In the genomic region with DNA sequence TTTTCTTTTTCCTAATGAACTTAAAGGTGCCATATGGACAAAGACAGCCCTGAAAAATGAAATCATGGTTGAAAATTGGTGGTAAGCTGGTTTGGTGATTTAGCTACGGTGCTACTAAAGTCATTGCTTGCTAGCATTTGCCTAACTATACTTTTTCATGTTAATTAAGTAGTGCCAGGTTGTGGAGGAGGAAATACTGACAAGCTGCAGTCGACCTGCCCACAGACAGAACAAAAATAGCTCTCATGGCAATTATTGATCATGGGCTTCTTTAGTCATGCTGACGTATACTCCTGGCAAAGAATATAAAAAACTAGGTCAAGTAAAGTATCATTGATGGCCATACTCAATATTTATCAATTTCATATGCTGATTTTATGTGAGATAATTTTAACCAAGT, we compare ENCODE assay signal across 25 mouse cellular contexts.
"Had no signal": no experiment of that assay in that cellular context is flagged by ENCODE, and none has a peak within 500 bp of the region (broad histone marks: within the 10 kb centered on the region; RNA-seq: fewer than 3 reads in every experiment).

No protein-coding gene starts in this region.

- H3K36me3 ChIP-seq: heart, embryonic 10.5 days; heart, embryonic 15.5 days; hindbrain, embryonic 13.5 days; hindbrain, embryonic 15.5 days had no signal

- H3K9me3 ChIP-seq: heart, embryonic 10.5 days; heart, embryonic 13.5 days; heart, embryonic 15.5 days; hindbrain, embryonic 13.5 days; hindbrain, embryonic 15.5 days; kidney, embryonic 15.5 days; limb, embryonic 13.5 days; limb, embryonic 15.5 days; liver, embryonic 12.5 days had no signal

- ATAC-seq: hindbrain, postnatal 0 days; intestine, embryonic 16.5 days; liver, embryonic 12.5 days had no signal

- DNase-seq: gastrocnemius, postnatal 14 days; gastrocnemius, postnatal 36 days; heart, adult 18-20 months; heart, postnatal 14 days; heart, postnatal 36 days; kidney, adult 11 months; kidney, adult 2 months; kidney, adult 9 months; kidney, postnatal 14 days; kidney, postnatal 36 days; layer of hippocampus, postnatal 36 days; left cerebral cortex, postnatal 4 days had no signal

- H3K27ac ChIP-seq: heart, embryonic 10.5 days; heart, embryonic 13.5 days; heart, embryonic 15.5 days; hindbrain, embryonic 13.5 days; hindbrain, embryonic 15.5 days; hindbrain, postnatal 0 days; kidney, embryonic 15.5 days; kidney, postnatal 0 days; limb, embryonic 13.5 days; limb, embryonic 15.5 days; liver, embryonic 12.5 days; liver, embryonic 14.5 days had no signal

- H3K4me3 ChIP-seq: heart, embryonic 10.5 days; heart, embryonic 13.5 days; heart, embryonic 15.5 days; hindbrain, embryonic 13.5 days; hindbrain, embryonic 15.5 days; kidney, embryonic 15.5 days; limb, embryonic 13.5 days; limb, embryonic 15.5 days; liver, embryonic 12.5 days had no signal

- H3K9ac ChIP-seq: heart, embryonic 13.5 days; heart, embryonic 15.5 days; hindbrain, embryonic 13.5 days; hindbrain, embryonic 15.5 days; kidney, embryonic 15.5 days; limb, embryonic 13.5 days; limb, embryonic 15.5 days; liver, embryonic 12.5 days; liver, embryonic 14.5 days had no signal

- H3K4me2 ChIP-seq: heart, embryonic 13.5 days; heart, embryonic 15.5 days; hindbrain, embryonic 13.5 days; hindbrain, embryonic 15.5 days; kidney, embryonic 15.5 days; limb, embryonic 13.5 days; limb, embryonic 15.5 days; liver, embryonic 12.5 days had no signal

- H3K27me3 ChIP-seq: heart, embryonic 13.5 days; heart, embryonic 15.5 days; hindbrain, embryonic 13.5 days; hindbrain, embryonic 15.5 days; kidney, embryonic 15.5 days; limb, embryonic 13.5 days; limb, embryonic 15.5 days; liver, embryonic 12.5 days had no signal
